Mouse (Mus musculus) layer of hippocampus, adult 9-11 months (tissue): ENCODE results near the gene Pld6.
"Not testable (repeated sequence)": the region's sequence is repeated elsewhere in the genome, so short reads cannot be mapped to it uniquely, and the experiment has no call there.

Source experiments
- DNase-seq: peaks from one replicate; pipeline ENCODE4 v3.0.0; 2022

Pld6 gene

DNA sequence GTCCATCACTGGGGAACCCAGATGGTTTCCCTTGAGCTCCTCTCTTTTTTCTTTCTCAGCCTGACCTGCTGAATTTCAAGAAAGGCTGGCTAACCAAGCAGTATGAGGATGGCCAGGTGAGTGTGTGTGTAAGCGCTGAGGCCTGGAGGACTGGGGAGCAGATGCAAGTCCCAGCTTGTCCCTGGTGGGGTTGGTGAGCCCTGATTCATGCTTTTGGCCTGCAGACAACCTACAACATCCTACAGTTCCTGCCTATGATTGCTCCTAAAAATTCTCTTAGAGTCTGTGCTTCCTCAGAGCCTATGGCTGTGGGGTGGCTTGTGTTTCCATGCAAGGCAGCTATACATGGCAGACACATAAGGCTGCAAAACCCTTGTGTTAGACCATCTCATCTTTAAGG is 43.7 kb downstream of the Pld6 start:
- DNase-seq: no peak

DNA sequence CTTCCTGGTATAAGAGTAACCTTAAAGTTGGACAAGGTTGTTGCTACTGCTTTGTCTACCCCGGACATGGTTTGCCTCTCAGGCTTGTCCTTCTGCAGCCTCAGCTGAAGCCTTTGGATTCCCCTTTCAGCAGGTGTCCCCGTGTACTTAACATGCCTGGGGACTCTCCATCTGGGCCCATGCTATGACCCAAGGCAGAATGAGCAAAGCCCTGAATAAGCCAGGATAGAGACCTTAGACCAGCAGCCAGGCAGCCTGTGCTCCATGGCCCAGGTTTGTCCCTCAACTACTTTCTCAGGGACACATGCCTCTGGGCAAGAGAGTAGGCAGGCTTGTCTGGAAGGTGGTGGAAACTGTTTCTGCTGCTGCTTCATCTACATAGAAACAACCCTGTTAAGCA is 44.1 kb downstream of the Pld6 start:
- no peak for DNase-seq

DNA sequence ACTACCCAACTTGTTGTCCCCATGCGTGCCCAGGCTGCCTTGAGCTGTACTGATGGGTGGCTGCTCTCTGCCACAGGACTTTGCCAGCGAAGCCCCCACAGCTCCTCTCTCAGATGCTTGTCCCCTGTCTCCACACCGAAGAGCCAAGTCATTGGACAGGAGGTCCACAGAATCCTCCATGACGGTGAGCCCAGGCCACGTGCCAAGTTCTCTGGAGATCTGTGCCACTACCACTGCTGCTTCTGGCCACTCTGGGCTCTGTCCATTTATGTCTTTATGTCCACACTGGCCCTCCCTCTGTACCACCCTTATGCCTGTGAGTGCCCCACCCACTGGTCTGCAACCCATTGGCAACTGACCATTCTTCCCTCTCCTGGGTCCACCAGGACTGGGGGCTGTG is 45.5 kb downstream of the Pld6 start:
- no peak for DNase-seq

DNA sequence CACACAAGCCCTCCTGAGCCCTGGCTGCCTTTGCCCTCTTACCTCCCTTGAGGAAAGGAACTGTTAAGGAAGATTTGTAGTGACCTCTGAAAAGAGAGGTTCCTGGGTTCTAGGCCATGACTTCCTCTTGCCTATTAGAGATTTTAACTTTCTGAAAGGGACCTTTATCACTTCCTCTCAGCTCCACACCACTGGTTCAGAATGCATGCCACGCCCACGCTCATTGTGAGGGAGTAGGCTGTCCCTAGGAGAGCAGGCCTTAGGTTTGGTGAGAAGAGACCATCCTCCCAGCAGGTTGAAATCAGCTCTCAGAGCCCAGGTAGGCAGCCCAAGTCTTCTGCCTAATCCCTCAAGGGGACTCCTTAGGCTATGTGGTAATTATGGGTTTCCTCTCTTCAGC is 47.4 kb downstream of the Pld6 start:
- no peak for DNase-seq

DNA sequence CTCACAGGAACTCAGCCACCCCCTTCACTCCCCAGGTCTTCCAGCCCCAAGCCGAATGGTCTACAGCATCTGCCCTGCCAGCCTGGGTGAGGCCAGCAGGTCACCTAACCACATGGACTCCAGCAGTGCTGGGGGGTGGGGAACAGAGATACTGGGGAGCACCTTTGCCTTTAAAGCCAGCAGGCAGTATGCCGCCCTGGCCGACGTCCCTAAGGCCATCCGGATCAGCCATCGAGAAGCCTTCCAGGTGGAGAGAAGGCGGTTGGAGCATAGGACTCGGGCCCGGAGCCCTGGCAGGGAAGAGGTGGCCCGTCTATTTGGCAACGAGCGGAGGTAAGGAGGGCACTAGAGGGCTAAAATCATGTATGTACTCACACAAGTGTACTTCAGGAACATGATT is 50.2 kb downstream of the Pld6 start:
- DNase-seq: no peak

DNA sequence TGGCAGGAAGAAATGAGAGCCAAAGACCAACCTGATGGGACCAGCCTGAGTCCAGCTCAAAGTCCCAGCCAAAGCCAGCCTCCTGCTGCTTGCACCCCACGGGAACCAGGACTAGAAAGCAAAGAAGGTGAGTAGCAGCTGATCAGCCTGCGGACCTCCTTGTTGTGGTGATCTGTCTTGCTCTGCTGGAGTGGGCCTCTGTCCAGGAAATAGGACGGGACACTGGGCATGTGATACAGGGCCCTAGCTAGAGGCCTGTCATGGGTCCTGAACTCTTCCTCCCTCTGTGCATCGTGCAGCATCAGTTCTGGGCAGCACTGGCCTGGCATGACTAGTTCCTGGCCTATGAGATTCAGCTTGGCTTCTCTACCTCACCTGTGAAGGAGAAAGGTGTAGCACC is 51.5 kb downstream of the Pld6 start:
- DNase-seq: not testable (repeated sequence)

DNA sequence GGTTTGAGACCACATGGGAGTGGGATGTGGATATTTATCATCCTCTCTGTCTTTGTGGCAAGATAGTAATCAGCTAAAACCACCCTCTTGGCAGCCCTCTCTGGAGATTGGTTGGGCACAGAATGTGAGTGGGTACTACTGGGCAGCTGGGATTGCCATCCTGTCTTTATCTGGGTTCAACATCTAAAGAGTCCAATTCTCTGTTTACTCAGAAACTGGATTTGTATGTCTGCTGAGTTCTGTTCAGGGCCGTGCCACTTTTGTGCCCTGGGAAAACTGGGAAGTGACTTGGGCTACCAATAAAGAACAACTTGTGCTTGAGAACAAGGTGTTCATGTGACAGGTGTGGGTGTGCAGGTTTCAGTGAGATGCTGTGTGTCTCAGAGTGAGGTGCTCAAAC is 53.1 kb downstream of the Pld6 start:
- DNase-seq: no peak
